Mouse (Mus musculus) embryonic facial prominence, embryonic 13.5 days (tissue): ENCODE measurements at regions not wholly inside any gene's neighbourhood (a gene's known extent, or its start where the extent isn't known, plus 50 kb on each side); places are given as distances from the start of the nearest gene placed in this dataset.
"Not testable (repeated sequence)": the region's sequence is repeated elsewhere in the genome, so short reads cannot be mapped to it uniquely, and the experiment has no call there.

Experiments
- ATAC-seq: fragments of 200-750 bp; cut with Nextera tagmentation; 2 replicates; pipeline ENCODE4 v1.8.0; 2017; ENCODE audit warnings: low read depth; ENCODE audit not compliant: insufficient number of reproducible peaks, insufficient read depth, low FRiP score, low TSS enrichment
- H3K27ac ChIP-seq: fragments of 300-500 bp; sonication (generic); 2 replicates; pipeline ENCODE4 v1.5.1; 2015; ENCODE audit warnings: moderate library complexity, mild to moderate bottlenecking, inconsistent platforms
- H3K27me3 ChIP-seq: fragments of 300-500 bp; sonication (generic); 2 replicates; pipeline ENCODE4 v1.6.1; 2015; ENCODE audit warnings: mild to moderate bottlenecking, inconsistent platforms
- H3K36me3 ChIP-seq: fragments of 300-500 bp; sonication (generic); 2 replicates; pipeline ENCODE4 v1.6.1; 2015; ENCODE audit warnings: mild to moderate bottlenecking, inconsistent platforms
- H3K4me1 ChIP-seq: fragments of 300-500 bp; sonication (generic); 2 replicates; pipeline ENCODE4 v1.6.1; 2015; ENCODE audit warnings: inconsistent platforms
- H3K4me2 ChIP-seq: fragments of 300-500 bp; sonication (generic); 2 replicates; pipeline ENCODE4 v1.6.1; 2015; ENCODE audit warnings: moderate library complexity, mild to moderate bottlenecking, inconsistent platforms
- H3K4me3 ChIP-seq: fragments of 300-500 bp; sonication (generic); 2 replicates; pipeline ENCODE4 v1.5.1; 2015; ENCODE audit warnings: mild to moderate bottlenecking, inconsistent platforms
- H3K9ac ChIP-seq: fragments of 300-500 bp; sonication (generic); 2 replicates; pipeline ENCODE4 v1.6.1; 2015; ENCODE audit warnings: mild to moderate bottlenecking, inconsistent platforms
- H3K9me3 ChIP-seq: fragments of 300-500 bp; sonication (generic); 2 replicates; pipeline ENCODE4 v1.6.1; 2016; ENCODE audit warnings: inconsistent platforms
- WGBS: fragments of 180-500 bp; shearing (Covaris S2); methylation state at CpG from one replicate; pipeline ENCODE4 v1.1.7; 2015; ENCODE audit warnings: mixed read lengths; 5-methylcytosine and 5-hydroxymethylcytosine counted together

DNA sequence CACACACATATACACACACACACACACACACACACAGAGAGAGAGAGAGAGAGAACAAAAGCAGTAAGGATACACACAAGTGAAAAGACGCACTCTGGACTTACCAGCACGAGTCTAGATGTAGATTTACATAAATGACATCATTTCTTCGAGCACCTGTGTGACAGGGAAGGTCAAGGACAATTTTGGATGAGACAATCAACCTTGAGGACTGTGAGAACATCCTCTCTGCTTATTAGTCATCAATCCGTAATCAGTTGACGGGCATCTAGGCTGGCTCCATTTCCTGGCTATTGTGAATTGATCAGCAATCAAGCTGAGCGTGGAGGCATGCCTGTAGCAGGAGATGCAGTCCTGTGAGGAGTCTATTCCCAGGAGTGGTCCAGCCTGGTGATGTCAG is 293.7 kb downstream of the Gadd45g start:
- H3K4me1 ChIP-seq = no peaks in the 10 kb centered on the region
- H3K27ac ChIP-seq = no peak overlapping the region
- no peak overlapping the region for H3K4me2 ChIP-seq
- no peaks in the 10 kb centered on the region for H3K36me3 ChIP-seq
- H3K9ac ChIP-seq = no peak overlapping the region
- H3K9me3 ChIP-seq = peaks cover 8% of the 10 kb centered on the region
- WGBS = 74% methylated on average over 6 of the region's 6 CpGs
- ATAC-seq = no peak
- no peaks in the 10 kb centered on the region for H3K27me3 ChIP-seq
- H3K4me3 ChIP-seq = no peak overlapping the region

DNA sequence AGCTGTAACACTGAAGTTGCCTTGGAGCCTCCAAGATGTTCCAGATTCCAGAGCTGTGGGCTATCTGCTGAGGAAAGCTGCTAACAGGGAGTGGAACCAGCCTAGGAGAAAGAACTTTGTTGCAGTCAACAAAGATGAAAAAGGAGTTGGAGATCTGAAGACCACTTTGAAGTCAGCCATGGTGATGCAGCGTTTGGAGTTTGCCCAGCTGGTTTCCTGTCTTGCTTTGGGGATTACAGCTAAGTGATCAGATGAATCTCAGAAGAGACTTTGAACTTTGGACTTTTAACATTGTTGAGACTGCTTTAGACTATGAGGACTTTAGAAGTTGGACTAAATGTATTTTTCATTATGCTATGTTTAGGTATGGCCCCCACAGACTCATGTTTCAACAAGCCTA is 297.6 kb downstream of the Gadd45g start:
- H3K27ac ChIP-seq, H3K4me3 ChIP-seq, H3K27me3 ChIP-seq, H3K36me3 ChIP-seq, ATAC-seq, H3K4me1 ChIP-seq, H3K4me2 ChIP-seq, H3K9ac ChIP-seq: not testable (repeated sequence)
- H3K9me3 ChIP-seq = peaks cover 14% of the 10 kb centered on the region
- 63% methylated on average over 1 of the region's 1 CpGs for WGBS

DNA sequence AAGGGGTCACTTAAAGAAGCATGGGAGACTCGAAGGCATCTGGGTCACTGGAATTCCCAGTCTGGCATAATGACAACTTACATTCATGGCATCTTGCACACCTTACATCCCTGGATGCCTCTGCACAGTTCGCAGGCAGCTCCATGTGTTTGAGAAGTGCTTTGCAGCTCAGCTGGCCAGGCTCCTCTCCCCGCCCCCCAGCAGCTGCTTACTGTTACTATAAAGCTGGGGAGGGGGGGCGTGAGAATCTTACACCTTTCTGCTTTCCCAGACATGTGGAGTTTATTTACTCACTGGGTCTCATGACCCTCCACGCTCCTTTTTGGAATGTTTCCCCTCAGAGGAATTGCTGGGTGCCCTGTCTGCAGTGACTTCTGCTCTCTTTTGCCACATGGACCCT is 299.4 kb downstream of the Gadd45g start:
- H3K4me3 ChIP-seq = no peak overlapping the region
- H3K9me3 ChIP-seq = peaks cover 14% of the 10 kb centered on the region
- H3K9ac ChIP-seq = no peak overlapping the region
- H3K36me3 ChIP-seq = no peaks in the 10 kb centered on the region
- no peak overlapping the region for H3K27ac ChIP-seq
- no peak for ATAC-seq
- no peak overlapping the region for H3K4me2 ChIP-seq
- WGBS = 65% methylated on average over 5 of the region's 5 CpGs
- no peaks in the 10 kb centered on the region for H3K27me3 ChIP-seq
- H3K4me1 ChIP-seq = no peaks in the 10 kb centered on the region

DNA sequence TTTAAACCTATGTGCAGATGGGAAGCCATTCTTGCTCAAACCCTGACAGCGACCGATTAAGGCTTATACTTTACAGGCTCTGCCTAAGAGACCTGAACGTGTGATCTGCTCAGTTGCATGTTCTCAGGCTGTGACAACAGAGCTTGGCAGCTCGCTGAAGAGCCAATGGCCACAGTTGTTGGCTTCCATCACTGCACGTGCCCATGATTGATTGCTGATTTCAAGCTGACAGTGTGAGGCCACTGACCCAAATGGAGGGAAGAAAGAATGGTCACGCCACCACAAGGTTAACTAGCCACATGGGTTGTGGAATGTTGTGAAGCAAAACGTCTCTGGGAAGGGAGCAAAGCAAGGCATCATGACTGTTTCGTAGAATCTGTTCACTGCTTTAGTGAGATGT is 303.8 kb downstream of the Gadd45g start:
- no peak overlapping the region for H3K4me3 ChIP-seq
- no peak overlapping the region for H3K4me2 ChIP-seq
- H3K36me3 ChIP-seq = no peaks in the 10 kb centered on the region
- 91% methylated on average over 8 of the region's 8 CpGs for WGBS
- no peak overlapping the region for H3K27ac ChIP-seq
- H3K9me3 ChIP-seq = peaks cover 5% of the 10 kb centered on the region; the same call in 1 of the 2 replicates
- H3K9ac ChIP-seq = no peak overlapping the region
- no peak for ATAC-seq
- no peaks in the 10 kb centered on the region for H3K27me3 ChIP-seq
- peaks cover 22% of the 10 kb centered on the region for H3K4me1 ChIP-seq

DNA sequence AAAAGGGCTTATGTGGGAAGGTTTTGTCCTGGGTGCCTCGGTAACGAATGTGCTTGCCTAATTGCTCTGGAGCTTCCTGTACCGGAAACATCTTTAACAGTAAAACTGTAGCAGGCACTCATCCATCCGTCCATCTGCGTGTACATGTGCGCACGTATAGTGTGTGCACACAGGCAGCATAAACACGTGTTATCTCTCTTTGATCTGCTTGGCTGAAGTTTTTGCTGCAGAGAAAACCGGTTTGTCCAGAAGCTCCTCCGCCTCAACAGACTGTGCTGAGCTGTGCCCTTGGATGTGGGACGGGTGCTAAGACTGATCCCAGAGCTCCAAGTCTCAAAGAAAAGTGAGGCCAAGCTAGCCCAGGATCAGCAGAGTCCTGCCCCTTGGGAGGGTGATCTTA is 305.3 kb downstream of the Gadd45g start:
- H3K4me2 ChIP-seq = no peak overlapping the region; the same call in 1 of the 2 replicates
- peaks cover 22% of the 10 kb centered on the region for H3K4me1 ChIP-seq
- H3K36me3 ChIP-seq = no peaks in the 10 kb centered on the region
- H3K27ac ChIP-seq = peak overlapping the region; percentile 60
- ATAC-seq = peak; percentile 61
- no peak overlapping the region for H3K4me3 ChIP-seq
- 58% methylated on average over 11 of the region's 11 CpGs for WGBS
- H3K9me3 ChIP-seq = no peaks in the 10 kb centered on the region
- no peak overlapping the region for H3K9ac ChIP-seq
- no peaks in the 10 kb centered on the region for H3K27me3 ChIP-seq

DNA sequence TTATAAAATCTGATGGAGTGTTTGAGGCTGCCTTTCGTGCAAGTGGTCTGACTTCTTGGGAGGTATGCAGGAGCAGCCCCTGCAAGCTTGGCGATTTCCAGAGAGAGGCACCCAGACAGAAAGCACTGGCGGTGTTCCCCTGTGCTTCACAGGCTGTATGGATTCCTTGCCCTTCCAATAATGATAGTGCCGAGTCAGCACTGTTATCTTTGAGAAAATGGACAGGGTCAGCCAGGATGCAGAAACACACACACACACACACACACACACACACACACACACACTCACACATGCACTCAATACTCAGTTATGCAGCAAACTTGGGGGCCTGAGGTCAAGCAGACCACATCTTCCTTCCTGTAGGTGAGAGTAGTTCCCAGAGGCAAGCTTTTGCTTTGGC is 305.7 kb downstream of the Gadd45g start:
- WGBS = 62% methylated on average over 4 of the region's 4 CpGs
- H3K36me3 ChIP-seq = no peaks in the 10 kb centered on the region
- ATAC-seq = no peak
- no peak overlapping the region for H3K4me3 ChIP-seq
- peaks cover 22% of the 10 kb centered on the region for H3K4me1 ChIP-seq
- no peak overlapping the region for H3K9ac ChIP-seq
- peak overlapping the region; percentile 60 for H3K27ac ChIP-seq
- no peaks in the 10 kb centered on the region for H3K9me3 ChIP-seq
- no peaks in the 10 kb centered on the region for H3K27me3 ChIP-seq
- H3K4me2 ChIP-seq = no peak overlapping the region; the same call in 1 of the 2 replicates

DNA sequence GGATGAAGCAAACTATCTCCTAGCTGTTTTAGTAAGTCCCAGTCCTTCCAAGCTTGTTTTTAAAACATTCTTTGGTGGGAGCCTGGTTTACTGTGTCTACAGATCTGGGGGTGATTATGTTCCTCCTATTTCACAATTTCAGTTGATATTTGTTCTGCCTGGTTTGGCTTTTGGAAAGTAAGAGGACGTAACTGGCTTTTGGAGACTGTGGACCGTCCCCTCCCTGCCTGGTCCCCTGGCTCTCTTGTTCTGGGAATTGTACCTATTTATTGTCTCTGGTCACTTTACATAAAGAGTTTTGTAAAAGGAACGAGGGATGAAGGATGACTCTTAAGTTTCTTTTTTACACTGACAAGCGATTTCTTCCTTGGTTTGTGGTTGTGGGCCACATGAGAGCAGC is 306.6 kb downstream of the Gadd45g start:
- H3K9me3 ChIP-seq = no peaks in the 10 kb centered on the region
- WGBS = 64% methylated on average over 4 of the region's 4 CpGs

DNA sequence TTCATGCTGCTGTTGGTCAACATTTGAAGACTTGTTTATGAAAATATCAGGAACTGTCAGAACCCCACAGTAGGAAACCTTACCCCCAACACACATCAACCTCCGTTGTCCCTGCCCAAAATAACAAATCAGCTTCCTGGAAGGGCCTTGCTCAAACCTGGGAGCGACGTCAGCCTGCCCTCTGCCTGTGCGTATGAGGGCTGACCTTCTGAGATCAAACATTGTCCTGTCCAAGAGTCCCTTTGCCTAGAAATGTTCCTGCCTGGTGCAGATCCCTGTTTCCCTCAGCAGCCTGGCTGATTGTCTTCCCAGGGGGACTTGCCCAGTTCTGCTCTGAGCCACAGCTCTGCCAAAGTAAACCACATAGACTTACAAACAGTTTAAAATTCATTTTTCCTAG is 307.1 kb downstream of the Gadd45g start:
- no peaks in the 10 kb centered on the region for H3K36me3 ChIP-seq
- no peak for ATAC-seq

More for the DNA sequence above, 306.6 kb downstream of the Gadd45g start:
- Histone ChIP-seq H3K9ac (no peak overlapping the region), H3K4me2 (no peak overlapping the region), H3K27me3 (no peaks in the 10 kb centered on the region), H3K4me3 (no peak overlapping the region), H3K27ac (peak overlapping the region; percentile 60; the same call in 1 of the 2 replicates), H3K4me1 (peaks cover 22% of the 10 kb centered on the region), H3K36me3 (no peaks in the 10 kb centered on the region)
- no peak for ATAC-seq

DNA sequence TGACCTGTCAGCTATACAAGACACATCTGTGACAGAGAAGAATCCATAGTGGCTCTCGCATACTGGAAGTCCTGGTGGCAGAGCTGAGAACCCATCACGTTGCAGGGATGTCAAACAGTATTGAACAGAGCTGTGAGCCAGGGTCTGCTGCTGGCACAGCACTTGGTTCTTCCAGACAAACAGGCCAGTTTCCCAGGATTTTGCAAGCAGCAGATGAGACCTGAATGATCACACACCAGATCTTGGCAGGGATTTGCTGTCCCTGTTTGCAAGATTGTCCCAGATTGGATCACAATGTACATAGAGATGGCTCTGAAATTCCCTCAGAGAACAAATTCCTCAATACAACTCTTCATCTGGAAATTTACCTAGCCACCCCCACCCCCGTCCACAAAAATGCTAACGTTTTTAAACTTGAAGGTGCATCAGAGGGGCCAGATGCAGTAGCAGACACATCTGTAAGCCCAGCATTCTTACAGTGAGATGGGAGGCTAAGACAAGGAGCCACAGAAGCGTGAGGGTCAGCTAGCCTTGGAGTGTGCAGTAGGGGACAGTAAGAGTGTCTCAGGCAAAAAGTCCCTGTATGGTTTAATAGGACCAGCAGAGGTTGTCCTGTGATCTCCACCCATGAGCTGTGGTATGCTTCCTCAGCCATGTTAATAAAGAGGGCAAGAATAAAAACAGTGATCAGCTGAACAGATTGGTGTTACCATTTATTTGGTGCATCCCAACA is 307.8 kb downstream of the Gadd45g start:
- Histone ChIP-seq H3K4me2 (no peak overlapping the region), H3K9ac (no peak overlapping the region), H3K36me3 (no peaks in the 10 kb centered on the region), H3K4me1 (peaks cover 22% of the 10 kb centered on the region), H3K4me3 (no peak overlapping the region), H3K9me3 (no peaks in the 10 kb centered on the region), H3K27me3 (no peaks in the 10 kb centered on the region), H3K27ac (no peak overlapping the region)
- 70% methylated on average over 5 of the region's 5 CpGs for WGBS
- ATAC-seq = no peak

More for the DNA sequence above, 307.1 kb downstream of the Gadd45g start:
- H3K27me3 ChIP-seq = no peaks in the 10 kb centered on the region
- H3K4me2 ChIP-seq = no peak overlapping the region
- peaks cover 22% of the 10 kb centered on the region for H3K4me1 ChIP-seq
- H3K9ac ChIP-seq = no peak overlapping the region
- H3K9me3 ChIP-seq = no peaks in the 10 kb centered on the region
- no peak overlapping the region for H3K4me3 ChIP-seq
- WGBS = 67% methylated on average over 4 of the region's 4 CpGs
- no peak overlapping the region for H3K27ac ChIP-seq

DNA sequence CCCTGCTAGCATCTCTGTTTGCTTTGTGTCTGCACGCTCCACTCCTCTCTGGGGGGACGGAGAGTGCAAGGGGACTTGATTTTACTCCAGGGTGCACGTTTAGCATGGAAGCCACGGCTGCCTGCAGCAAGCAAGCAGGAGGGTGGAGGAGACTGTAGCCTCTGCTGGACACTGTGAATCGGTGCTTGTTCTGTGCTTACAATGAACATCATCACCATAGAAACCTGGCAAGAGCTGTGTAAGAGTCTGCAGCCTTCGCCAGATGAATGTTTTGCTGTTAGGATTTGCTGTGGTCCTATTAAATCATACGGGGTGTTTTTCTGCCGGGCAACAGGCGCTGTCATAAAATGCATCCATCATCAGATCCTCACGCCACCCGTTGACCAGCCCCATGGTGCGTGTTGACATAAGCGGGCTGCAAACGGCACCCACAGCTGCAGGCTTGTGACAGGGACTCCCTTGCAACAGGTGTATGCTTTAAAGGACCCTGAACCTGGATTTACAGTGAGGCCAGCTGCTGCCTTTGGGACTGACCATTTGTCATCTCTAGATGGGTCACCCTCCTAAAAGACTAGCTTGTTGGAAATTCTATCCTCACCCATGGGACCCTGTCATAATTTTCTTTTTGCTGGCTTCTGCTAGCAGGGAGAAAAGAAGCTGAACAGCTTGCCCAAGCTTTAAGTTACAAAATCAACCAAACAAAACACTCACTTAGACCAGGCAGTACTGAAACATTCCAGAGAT is 308.5 kb downstream of the Gadd45g start:
- Histone ChIP-seq H3K9ac (no peak overlapping the region), H3K4me3 (no peak overlapping the region), H3K27ac (no peak overlapping the region), H3K9me3 (no peaks in the 10 kb centered on the region), H3K4me2 (no peak overlapping the region), H3K4me1 (peaks cover 22% of the 10 kb centered on the region), H3K27me3 (no peaks in the 10 kb centered on the region), H3K36me3 (no peaks in the 10 kb centered on the region)
- ATAC-seq = no peak
- 73% methylated on average over 14 of the region's 14 CpGs for WGBS

DNA sequence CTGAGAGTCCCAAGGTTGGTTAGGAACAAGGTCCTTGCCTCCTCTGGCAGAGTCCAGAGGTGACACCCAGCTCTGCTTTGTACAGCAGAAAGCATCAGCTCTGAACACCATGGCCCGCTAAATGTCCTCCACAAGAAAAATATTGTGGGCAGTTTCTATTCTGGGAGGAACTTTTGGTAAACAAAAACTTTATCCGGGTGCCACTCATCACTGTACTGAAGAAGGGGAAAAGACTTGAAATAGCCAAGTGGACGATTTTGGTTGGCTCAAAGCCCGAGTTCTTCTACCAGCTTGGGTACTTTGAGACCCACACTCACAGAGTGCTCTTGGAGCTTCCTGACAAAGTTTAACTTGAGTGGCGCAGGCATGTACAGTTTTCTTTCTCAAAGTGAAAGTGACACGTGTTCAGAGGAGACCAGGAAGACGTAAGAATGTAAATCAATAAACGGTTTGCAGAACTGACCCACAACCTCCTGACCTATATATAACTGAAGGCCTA is 309.2 kb downstream of the Gadd45g start:
- H3K9ac ChIP-seq = no peak overlapping the region
- H3K4me2 ChIP-seq = no peak overlapping the region
- H3K36me3 ChIP-seq = no peaks in the 10 kb centered on the region
- 68% methylated on average over 8 of the region's 8 CpGs for WGBS
- H3K27ac ChIP-seq = no peak overlapping the region
- peaks cover 22% of the 10 kb centered on the region for H3K4me1 ChIP-seq
- no peak for ATAC-seq
- no peaks in the 10 kb centered on the region for H3K9me3 ChIP-seq
- H3K27me3 ChIP-seq = no peaks in the 10 kb centered on the region
- no peak overlapping the region for H3K4me3 ChIP-seq

DNA sequence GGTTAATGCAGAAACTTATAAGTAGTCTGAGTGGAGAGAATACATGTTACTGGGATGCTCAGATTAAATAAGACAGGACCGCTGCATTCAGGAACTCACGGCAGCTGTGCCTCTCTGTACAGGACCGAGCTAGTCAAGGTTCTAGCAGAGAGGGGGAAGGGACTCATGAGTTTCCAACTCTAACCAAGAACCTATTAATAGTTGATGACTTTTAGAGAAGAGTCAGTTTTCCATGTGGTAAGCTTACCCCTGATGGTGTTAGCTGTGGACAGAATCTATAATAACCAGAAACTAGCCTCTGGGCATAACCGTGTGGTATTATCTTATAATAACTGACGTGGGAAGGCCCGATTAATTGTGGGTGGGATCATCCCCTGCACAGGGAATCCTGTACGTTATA is 316.2 kb downstream of the Gadd45g start:
- Histone ChIP-seq H3K9me3 (no peaks in the 10 kb centered on the region), H3K4me2 (no peak overlapping the region), H3K4me3 (no peak overlapping the region), H3K27me3 (no peaks in the 10 kb centered on the region), H3K27ac (no peak overlapping the region), H3K36me3 (no peaks in the 10 kb centered on the region), H3K9ac (no peak overlapping the region), H3K4me1 (no peaks in the 10 kb centered on the region)
- no peak for ATAC-seq
- WGBS = 78% methylated on average over 7 of the region's 7 CpGs
